Mouse (Mus musculus): ENCODE data around the gene Fam181a. TPM values are rescaled to one million over a fixed set of nuclear protein-coding genes. Genes with fewer than 3 reads are reported as not detected.

Gene Fam181a
- total RNA-seq, 2 experiments from 2014 or later = not detected

- DNase-seq = peak in 1 of 2 experiments; percentile 12
These were observed 4.0 kb downstream of the Fam181a start for GRCm38 (mm10) chr12:103314640-103315361.

- DNase-seq = no peak
These were observed 5.2 kb downstream of the Fam181a start for GRCm38 (mm10) chr12:103315831-103316545.

GRCm38 (mm10) chr12:103322801-103323200, 12.0 kb downstream of the Fam181a start:
- DNase-seq = peak; percentile 61 to 63

- peak; percentile 90 to 93 for DNase-seq
These were observed 14.5 kb downstream of the Fam181a start for GRCm38 (mm10) chr12:103325156-103325857.

GRCm38 (mm10) chr12:103326569-103326968, 15.8 kb downstream of the Fam181a start:
- no peak for DNase-seq

GRCm38 (mm10) chr12:103327107-103327506, 16.3 kb downstream of the Fam181a start:
- no peak for DNase-seq

GRCm38 (mm10) chr12:103328448-103329191, 17.8 kb downstream of the Fam181a start:
- DNase-seq = peak; percentile 59

GRCm38 (mm10) chr12:103331491-103331890, 20.7 kb downstream of the Fam181a start:
- no peak for DNase-seq

GRCm38 (mm10) chr12:103332879-103333278, 22.1 kb downstream of the Fam181a start:
- DNase-seq = no peak

- DNase-seq = no peak
These were observed 22.7 kb downstream of the Fam181a start for GRCm38 (mm10) chr12:103333426-103333825.

GRCm38 (mm10) chr12:103336766-103337165, 26.0 kb downstream of the Fam181a start:
- no peak for DNase-seq

GRCm38 (mm10) chr12:103338162-103338798, 27.5 kb downstream of the Fam181a start:
- no peak for DNase-seq

GRCm38 (mm10) chr12:103341212-103341611, 30.4 kb downstream of the Fam181a start:
- DNase-seq = no peak

- DNase-seq = peak in 1 of 2 experiments; percentile 33
These were observed 32.7 kb downstream of the Fam181a start for GRCm38 (mm10) chr12:103343456-103343855.

- peak in 1 of 2 experiments; percentile 36 for DNase-seq
These were observed 34.2 kb downstream of the Fam181a start for GRCm38 (mm10) chr12:103344934-103345333.

- peak in 1 of 2 experiments; percentile 52 for DNase-seq
These were observed 36.2 kb downstream of the Fam181a start for GRCm38 (mm10) chr12:103346945-103347344.

- DNase-seq = no peak
These were observed 36.6 kb downstream of the Fam181a start for GRCm38 (mm10) chr12:103347406-103347805.

GRCm38 (mm10) chr12:103348506-103348905, 37.7 kb downstream of the Fam181a start:
- peak; percentile 84 for DNase-seq

- no peak for DNase-seq
These were observed 42.0 kb downstream of the Fam181a start for GRCm38 (mm10) chr12:103352735-103353134.

- DNase-seq = peak; percentile 82 to 87
These were observed 42.8 kb downstream of the Fam181a start for GRCm38 (mm10) chr12:103353538-103353937.

- DNase-seq = no peak
These were observed 45.1 kb downstream of the Fam181a start, which contains the start of gene Asb2 for GRCm38 (mm10) chr12:103355746-103356414. Gene Asb2, minus strand, starts transcription at chr12:103356001.
